Mouse (Mus musculus): Measurements from ENCODE around the gene Nebl.

DNA sequence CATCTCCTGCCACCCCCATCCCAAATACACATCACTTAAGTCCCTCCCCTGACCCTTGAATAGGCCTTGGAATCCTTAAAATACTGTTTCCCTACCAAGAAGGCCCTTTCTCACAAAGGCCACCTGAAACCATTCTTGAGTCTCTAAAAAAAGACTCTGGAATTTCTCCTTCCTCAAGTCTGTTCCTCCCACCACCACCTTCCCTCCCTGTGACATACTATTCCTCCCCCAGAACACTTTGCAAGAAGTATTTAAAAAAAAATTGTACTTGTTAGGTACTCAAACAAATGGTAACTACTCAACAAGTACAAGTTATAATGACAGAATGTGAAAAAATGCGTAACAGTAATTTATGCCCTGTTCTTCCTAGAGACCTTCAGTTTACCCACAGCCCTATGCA lies 349.0 kb downstream of the Nebl start:
- TF ChIP-seq CTCF (IDR thresholded peaks at IDR 0.05; ENCODE audit: low read depth): no peak
- TF ChIP-seq EP300 (IDR thresholded peaks at IDR 0.05; ENCODE audit: low read depth): no peak

All from liver, postnatal 0 days (tissue).